Mouse (Mus musculus): ENCODE data around the gene Sct.

The Sct gene

GRCm38 (mm10) chr7:141291921-141292582 lies 13.1 kb upstream of the Sct start, which contains the start of gene Drd4:
Drd4 (plus strand) TSS chr7:141292006.
- WGBS, result 6% methylated on average over 38 of the region's 46 CpGs

DNA sequence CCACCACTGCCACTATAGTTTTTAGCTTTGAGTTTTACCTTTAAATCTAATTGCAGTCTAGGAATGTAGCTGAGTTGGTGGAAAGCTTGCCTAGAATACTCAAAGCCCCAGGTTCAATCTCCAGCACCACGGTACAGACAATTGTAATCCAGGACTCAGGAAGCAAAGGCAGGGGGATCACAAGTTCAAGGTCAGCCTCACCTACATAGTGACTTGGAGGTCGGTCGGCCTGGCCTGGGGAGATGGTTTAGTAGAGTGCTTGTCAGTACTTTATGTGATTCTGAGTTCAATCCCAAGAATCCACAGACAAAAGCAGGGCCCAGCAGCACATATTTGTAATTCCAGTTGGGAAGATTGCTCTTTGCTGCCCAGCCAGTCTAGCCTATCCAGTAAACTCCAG lies 9.1 kb upstream of the Sct start:
- 90% methylated on average over 3 of the region's 3 CpGs for WGBS

GRCm38 (mm10) chr7:141282756-141283155 lies 3.8 kb upstream of the Sct start:
- WGBS, result 72% methylated on average over 4 of the region's 4 CpGs

GRCm38 (mm10) chr7:141281442-141281841 lies 2.5 kb upstream of the Sct start:
- WGBS, result 64% methylated on average over 6 of the region's 6 CpGs

DNA sequence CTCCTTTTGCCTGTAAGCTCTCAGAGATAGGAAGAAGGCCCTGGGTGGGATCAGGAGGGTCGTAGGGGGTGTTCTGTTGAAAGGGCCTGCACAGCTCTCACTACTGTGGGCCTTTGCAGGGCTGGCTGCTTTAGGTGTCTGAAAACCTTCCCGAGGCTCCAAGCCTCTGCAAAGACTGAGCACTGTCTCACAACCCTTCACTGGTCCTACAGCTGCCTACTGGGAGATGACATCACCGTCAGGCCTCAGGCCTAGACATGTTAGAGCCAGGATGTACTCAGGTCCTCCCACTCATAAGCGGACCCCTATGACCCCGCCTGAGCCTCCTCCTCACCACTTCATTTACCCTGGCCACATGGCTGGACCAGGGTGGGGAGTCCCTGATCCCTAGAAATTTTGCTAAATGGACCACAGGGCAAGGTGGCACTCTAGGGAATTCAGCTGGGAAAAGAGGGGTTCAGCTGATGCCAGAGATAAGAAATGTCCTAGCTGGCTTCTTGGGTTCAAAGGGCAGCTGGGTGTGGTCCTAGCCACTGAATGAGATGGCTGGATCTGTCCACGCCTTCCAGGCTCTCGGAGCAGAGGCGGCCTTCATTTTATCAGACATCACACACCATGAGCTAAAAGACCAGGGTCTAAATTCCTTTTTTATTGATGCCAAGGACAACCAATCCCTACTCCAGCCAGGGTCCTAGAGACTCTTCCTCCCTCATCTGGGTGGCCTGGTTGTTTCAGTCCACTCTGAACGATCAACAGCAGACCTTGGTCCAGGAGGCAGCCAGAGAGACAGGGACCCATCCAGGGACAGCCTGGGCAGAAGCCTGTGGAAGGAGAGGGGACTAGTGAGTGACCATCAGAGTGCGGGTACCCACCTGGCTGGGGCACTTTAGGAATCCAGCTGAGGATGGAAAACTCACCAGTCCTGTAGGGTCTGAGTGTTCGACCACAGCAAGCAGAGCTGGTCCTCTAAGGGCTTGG lies 943 bp downstream of the Sct start:
- WGBS, result 92% methylated on average over 11 of the region's 11 CpGs

GRCm38 (mm10) chr7:141276546-141276945 lies 2.4 kb downstream of the Sct start, which contains the start of gene Cdhr5:
Cdhr5 (minus strand) TSS chr7:141276786.
- WGBS, result 83% methylated on average over 11 of the region's 11 CpGs

- WGBS, result 91% methylated on average over 9 of the region's 9 CpGs
These were observed 3.6 kb downstream of the Sct start for GRCm38 (mm10) chr7:141275356-141275755.

GRCm38 (mm10) chr7:141270631-141271030 lies 8.3 kb downstream of the Sct start:
- WGBS, result 87% methylated on average over 3 of the region's 3 CpGs

DNA sequence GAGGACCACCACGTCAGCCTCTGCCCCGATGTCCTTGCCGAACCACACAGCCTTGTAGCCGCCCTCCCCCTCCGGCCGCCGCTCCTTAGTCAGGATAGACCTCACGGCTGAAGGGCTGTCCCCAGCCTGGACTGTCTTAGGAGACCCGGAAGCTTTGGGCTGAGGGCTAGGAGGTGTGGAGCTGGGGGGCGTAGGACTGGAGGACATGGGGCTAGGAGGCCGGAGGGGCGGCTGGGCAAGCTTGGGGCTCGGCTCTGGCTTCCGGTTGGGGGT lies 9.7 kb downstream of the Sct start:
- 87% methylated on average over 14 of the region's 14 CpGs for WGBS

- WGBS, result 65% methylated on average over 24 of the region's 24 CpGs
These were observed 10.3 kb downstream of the Sct start for GRCm38 (mm10) chr7:141268466-141269272.

DNA sequence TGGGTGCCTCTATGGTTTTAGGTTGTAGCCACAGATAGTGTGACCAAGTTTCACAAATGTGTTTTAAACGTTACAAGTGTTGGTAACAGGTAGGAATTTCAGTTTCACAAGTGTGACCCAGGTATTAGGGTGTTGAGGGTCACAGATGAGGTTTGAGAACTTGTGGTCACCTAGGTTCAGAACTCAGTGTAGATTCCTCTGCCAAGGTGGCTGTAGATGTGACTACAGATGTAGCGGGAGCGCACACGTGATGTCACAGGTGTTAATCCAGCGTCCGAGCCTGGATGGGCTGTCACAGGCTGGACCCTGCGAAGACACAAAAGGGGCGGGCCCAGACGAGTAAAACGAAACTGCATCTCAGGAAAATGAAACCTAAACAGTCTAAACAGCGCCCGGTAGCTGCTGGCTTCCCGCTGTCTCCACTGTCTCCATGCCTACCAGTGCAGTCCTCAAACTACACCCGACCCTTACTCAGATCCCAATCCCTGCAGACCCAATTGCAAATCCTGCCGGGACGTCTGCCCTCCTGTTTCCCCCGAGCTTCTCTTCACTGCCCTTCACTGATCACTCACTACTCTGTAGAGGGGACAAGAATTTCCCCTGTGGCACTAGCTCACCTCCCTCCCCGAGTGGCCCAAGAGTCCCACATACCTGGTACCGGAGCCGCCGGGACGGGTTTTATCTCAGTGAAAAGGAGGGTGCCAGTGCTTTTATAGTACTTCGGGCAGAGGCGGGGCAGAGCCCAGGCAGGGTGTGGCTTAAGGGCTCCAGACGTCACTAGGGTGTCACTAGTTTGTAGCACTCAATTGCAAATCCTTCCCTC lies 13.0 kb downstream of the Sct start, which contains the start of gene Irf7:
TSS of gene Irf7 (minus strand) at position 743 of the 823 bp plus-strand sequence.
- 9% methylated on average over 25 of the region's 25 CpGs for WGBS

DNA sequence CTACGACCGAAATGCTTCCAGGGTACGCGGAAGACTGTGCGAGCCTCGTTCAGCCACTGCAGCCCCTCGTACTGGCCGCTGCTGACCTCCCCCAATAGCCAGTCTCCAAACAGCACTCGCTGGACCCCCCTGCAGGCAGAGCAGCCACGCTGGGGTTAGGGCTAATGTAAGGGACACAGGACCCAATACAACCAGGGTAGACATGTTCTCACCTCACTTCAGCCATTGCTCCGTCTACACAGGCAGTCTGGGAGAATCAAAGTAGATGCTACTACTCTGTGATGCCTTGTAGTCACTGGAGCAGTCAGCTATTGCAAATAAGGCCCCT lies 13.6 kb downstream of the Sct start:
- WGBS, result 50% methylated on average over 11 of the region's 11 CpGs

DNA sequence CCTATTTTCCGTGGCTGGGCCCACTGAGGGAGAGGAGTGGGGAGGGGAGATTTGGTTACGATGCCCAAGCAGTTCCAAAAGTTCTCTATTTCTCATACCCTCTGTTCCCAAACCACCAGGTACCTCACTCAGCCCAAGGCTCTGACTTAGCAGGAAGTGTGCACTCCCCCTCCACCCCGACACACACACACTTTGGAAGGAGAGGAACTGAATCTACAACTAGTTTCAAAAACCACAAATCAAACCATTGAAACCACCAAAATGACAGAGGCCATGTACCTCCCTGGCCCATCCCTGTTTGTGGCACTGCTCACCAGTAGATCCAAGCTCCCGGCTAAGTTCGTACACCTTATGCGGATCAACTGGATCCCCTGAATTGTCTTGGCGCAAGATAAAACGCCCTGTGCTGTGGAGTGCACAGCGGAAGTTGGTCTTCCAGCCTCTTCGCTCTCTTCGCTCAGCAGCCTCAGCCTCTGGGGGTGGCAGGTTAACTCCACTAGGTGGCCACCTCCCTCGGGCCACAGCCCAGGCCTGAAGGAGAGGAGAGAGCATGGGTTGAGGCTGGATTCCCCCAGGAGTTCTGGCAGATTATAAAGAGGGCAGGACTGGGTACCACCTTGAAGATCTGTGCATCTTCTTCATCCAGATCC lies 14.0 kb downstream of the Sct start:
- WGBS, result 42% methylated on average over 12 of the region's 12 CpGs

DNA sequence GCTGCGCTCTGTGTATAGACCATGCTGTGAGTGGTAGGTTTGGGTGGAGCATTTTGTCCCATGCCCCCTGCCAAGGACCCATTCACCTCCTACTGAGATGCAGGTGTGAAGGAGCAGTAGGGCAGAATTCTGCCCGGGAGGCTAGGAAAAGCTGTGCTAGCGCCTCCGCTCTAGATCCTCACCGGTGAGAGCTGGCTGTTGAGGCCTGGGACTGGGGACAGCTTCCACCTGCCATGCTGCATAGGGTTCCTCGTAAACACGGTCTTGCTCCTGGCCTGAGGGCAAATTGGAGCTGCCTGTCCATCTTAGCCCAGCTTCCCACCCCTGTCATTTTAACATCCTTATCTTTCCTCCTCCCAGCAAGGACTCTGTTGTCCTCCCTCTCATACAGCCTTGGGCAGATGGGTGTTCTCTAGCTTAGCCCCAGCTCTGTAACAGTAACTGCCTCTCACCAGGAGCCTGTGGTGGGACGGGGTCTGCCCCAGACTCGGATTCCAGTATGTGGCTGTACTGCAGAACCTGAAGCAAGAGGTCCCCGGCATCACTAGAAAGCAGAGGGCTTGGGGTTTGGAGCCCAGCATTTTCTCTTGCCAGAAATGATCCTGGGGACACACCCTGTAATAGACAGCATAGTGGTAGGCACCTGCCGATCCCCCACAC lies 14.8 kb downstream of the Sct start:
- 82% methylated on average over 11 of the region's 11 CpGs for WGBS

DNA sequence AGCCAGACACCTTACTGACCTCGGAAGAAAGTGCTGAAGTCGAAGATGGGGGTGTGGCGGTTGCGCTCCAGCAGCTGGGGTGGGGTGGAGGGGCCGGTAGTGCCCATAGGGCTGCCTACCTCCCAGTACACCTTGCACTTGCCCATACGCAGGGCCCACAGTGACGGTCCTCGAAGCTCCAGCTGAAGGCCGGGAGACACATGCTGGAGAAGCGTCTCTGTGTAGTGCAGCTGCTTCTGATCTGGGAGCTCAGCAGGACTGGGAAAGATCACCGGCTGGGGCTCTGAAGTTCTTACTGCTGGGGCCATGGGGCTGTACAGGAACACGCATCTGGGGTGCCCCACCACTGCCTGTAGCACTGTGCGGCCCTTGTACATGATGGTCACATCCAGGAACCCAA lies 15.3 kb downstream of the Sct start:
- 91% methylated on average over 13 of the region's 13 CpGs for WGBS

DNA sequence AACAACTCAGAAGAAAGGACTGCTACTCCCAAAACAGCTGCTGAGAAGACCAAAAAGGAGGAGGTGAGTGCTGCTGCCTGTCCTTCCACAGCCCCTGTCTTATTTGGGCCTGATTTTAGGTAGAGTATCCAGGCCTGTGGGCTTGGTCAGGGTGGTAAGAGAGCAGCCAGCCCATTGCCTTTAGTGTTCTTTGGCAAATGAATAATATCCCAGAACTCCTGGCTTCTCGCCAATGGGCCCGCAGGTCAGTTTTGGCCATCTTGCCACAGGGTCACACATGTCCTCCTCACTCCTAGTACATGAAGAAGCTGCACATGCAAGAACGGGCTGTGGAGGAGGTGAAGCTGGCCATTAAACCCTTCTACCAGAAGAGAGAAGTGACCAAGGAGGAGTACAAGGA lies 17.5 kb downstream of the Sct start:
- 88% methylated on average over 3 of the region's 3 CpGs for WGBS

- 87% methylated on average over 10 of the region's 10 CpGs for WGBS
These were observed 22.8 kb downstream of the Sct start for GRCm38 (mm10) chr7:141256159-141256558.

DNA sequence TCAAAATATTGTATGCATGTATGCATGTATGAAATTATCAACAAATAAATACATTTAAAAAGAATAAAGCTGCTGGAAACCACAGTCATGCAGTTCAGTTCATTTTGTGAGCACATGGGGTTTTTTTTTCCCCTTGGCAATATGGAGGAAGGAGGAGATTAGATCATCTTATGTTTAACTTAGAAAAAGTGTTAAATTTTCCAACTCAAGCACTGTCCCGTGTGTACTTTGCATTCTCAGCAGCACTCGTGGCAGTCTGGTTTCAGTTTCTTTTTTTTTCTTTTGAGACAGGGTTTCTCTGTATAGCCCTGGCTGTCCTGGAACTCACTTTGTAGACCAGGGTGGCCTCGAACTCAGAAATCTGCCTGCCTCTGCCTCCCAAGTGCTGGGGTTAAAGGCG lies 28.4 kb downstream of the Sct start:
- 75% methylated on average over 4 of the region's 4 CpGs for WGBS

- 93% methylated on average over 10 of the region's 10 CpGs for WGBS
These were observed 47.4 kb downstream of the Sct start for GRCm38 (mm10) chr7:141231551-141231950.

DNA sequence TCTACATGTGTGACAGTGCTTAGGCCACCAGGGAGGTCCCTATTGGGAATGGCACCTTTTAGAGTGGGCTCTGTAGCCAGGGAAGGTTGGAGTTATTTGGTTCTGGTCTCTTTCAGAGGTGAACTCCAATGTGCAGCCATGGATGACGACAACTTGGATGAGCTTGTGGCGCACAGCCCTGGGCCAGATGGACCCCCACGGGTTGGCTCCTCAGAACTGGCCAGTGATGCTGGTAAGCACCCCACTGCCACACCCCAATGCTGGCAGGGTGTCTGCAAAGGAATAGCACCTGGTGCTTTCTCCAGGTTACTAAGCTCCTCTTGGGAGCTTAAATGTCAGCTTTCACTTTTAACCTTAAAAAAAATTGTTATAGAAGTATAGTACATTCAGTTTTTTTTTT lies 47.8 kb downstream of the Sct start:
- 76% methylated on average over 3 of the region's 3 CpGs for WGBS
